In the genomic region with DNA sequence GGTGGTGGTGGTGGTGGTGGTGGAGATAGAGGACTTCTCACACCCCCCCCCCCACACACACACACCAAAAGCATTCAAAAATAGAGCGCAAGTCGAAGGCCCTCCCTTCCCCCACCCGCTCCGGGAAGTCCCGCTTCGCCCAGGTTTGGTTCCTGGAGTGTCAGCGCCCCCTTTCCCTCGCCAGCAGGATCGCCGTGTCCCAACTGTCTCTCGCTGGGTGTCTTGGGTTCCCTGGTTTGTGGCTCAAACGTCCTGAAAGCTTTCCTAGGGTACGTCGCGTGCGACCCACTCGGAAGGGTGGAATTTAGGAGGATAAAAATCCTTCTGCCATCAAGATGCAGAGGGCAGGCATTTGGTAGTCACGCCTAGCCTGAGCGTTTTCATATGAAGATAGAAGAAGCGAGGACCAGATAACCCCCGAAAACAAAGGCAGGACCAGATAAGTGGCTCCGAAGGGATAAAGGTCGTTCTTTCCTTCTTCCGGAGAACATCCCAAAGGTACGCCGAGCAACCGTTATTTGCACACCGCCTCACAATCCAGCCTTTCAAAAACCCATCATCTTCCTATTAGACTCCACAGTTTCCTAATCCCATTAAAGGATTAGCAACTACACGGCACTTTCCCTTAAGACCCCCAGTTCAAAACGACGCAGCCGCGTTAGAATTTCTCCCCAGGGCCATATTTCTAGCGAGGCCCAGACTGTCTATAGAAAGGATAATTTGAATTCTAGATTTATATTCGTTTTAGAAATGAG, we compare ENCODE assay signal across 8 mouse cellular contexts. TPM values are rescaled to one million over a fixed set of nuclear protein-coding genes. Genes with fewer than 3 reads are reported as not detected.
DNase-seq lines count a peak whose midpoint lies in the region; ATAC-seq and TF ChIP-seq lines count a peak whose summit lies in the region.

No protein-coding gene starts in this region.

- H3K27me3 ChIP-seq in cerebellum, adult 2 months (ENCODE audit: control insufficient read depth, insufficient read depth, low read length): peaks cover 20% of the 10 kb centered on the region; the same call in 1 of the 2 replicates
- peaks cover 19% of the 10 kb centered on the region for H3K27me3 ChIP-seq in embryonic facial prominence, embryonic 14.5 days (replicated peaks; ENCODE audit: control insufficient read depth, insufficient read depth, low read length)
- peaks cover 89% of the 10 kb centered on the region for H3K27me3 ChIP-seq in heart, embryonic 13.5 days (replicated peaks)
- peaks cover 75% of the 10 kb centered on the region for H3K27me3 ChIP-seq in kidney, embryonic 16.5 days (ENCODE audit: insufficient read depth, low read length)
- peaks cover 2% of the 10 kb centered on the region; the same call in 1 of the 2 replicates for H3K27me3 ChIP-seq in splenic B cell, adult 2 months (ENCODE audit: control insufficient read depth, insufficient read depth, low read length, poor library complexity, severe bottlenecking)

- peak overlapping the region; percentile 63 for H3K4me2 ChIP-seq in embryonic facial prominence, embryonic 14.5 days (ENCODE audit: low read depth, low read length)
- peak overlapping the region; percentile 92 for H3K4me2 ChIP-seq in heart, embryonic 13.5 days
- H3K4me2 ChIP-seq in kidney, embryonic 16.5 days (replicated peaks; ENCODE audit: low read depth, low read length): peak overlapping the region; percentile 50

- no peak overlapping the region for H3K4me3 ChIP-seq in cerebellum, adult 2 months (replicated peaks; ENCODE audit: insufficient read depth, low read depth, low read length)
- H3K4me3 ChIP-seq in embryonic facial prominence, embryonic 14.5 days (ENCODE audit: low read depth, low read length): peak overlapping the region; percentile 62
- H3K4me3 ChIP-seq in heart, embryonic 13.5 days: peak overlapping the region; percentile 62
- peak overlapping the region; percentile 57 for H3K4me3 ChIP-seq in kidney, embryonic 16.5 days (ENCODE audit: low read length)

- peaks cover 3% of the 10 kb centered on the region; the same call in 1 of the 2 replicates for H3K4me1 ChIP-seq in cerebellum, adult 2 months (ENCODE audit: control insufficient read depth, insufficient read depth, low read length)
- H3K4me1 ChIP-seq in embryonic facial prominence, embryonic 14.5 days (ENCODE audit: control insufficient read depth, insufficient read depth, low read length): peaks cover 19% of the 10 kb centered on the region
- peaks cover 60% of the 10 kb centered on the region for H3K4me1 ChIP-seq in heart, embryonic 13.5 days
- H3K4me1 ChIP-seq in kidney, embryonic 16.5 days (ENCODE audit: insufficient read depth, low read length): peaks cover 41% of the 10 kb centered on the region

- TF ChIP-seq POLR2A in cerebellum, adult 2 months (IDR thresholded peaks at IDR 0.05; ENCODE audit: borderline replicate concordance, insufficient read depth, low read length): no peak

- H3K27ac ChIP-seq in cerebellum, adult 2 months (ENCODE audit: insufficient read depth, low read length): no peak overlapping the region
- peak overlapping the region; percentile 99 for H3K27ac ChIP-seq in embryonic facial prominence, embryonic 14.5 days (replicated peaks; ENCODE audit: low read depth, low read length)
- peak overlapping the region; percentile 69 for H3K27ac ChIP-seq in heart, embryonic 13.5 days (replicated peaks)
- H3K27ac ChIP-seq in kidney, embryonic 16.5 days (ENCODE audit: low read length): peak overlapping the region; percentile 62

- 3% methylated on average over 35 of the region's 35 CpGs for WGBS in cerebellum, adult 2 months
- WGBS in embryonic facial prominence, embryonic 14.5 days: under 1% methylated on average over 35 of the region's 35 CpGs
- WGBS in heart, embryonic 13.5 days: under 1% methylated on average over 35 of the region's 35 CpGs
- under 1% methylated on average over 35 of the region's 35 CpGs for WGBS in kidney, embryonic 16.5 days

- peak overlapping the region; percentile 98 for H3K9ac ChIP-seq in embryonic facial prominence, embryonic 14.5 days (ENCODE audit: low read depth, low read length)
- peak overlapping the region; percentile 68 for H3K9ac ChIP-seq in heart, embryonic 13.5 days
- peak overlapping the region; percentile 33 for H3K9ac ChIP-seq in kidney, embryonic 16.5 days (replicated peaks; ENCODE audit: low read length)

- peak; percentile 22; the same call in 1 of the 2 replicates for TF ChIP-seq CTCF in cerebellum, adult 2 months (IDR thresholded peaks at IDR 0.05; ENCODE audit: borderline replicate concordance, insufficient read depth, low read depth, low read length)

- H3K9me3 ChIP-seq in embryonic facial prominence, embryonic 14.5 days (ENCODE audit: control insufficient read depth, low read length): no peaks in the 10 kb centered on the region
- no peaks in the 10 kb centered on the region for H3K9me3 ChIP-seq in heart, embryonic 13.5 days
- H3K9me3 ChIP-seq in kidney, embryonic 16.5 days (ENCODE audit: low read length): no peaks in the 10 kb centered on the region

- H3K36me3 ChIP-seq in embryonic facial prominence, embryonic 14.5 days (ENCODE audit: control insufficient read depth, insufficient read depth, low read length): no peaks in the 10 kb centered on the region
- H3K36me3 ChIP-seq in heart, embryonic 13.5 days: no peaks in the 10 kb centered on the region
- H3K36me3 ChIP-seq in kidney, embryonic 16.5 days (ENCODE audit: insufficient read depth, low read length): no peaks in the 10 kb centered on the region
- no peaks in the 10 kb centered on the region for H3K36me3 ChIP-seq in splenic B cell, adult 2 months (ENCODE audit: control insufficient read depth, insufficient read depth, low read length, poor library complexity, severe bottlenecking)

- peak in 1 of 2 experiments; percentile 32 for DNase-seq in cerebellum, adult 2 months
- DNase-seq in cerebellum, adult 11 months: no peak
- DNase-seq in R1 (ENCODE audit: low read depth, low spot score): peak; percentile 58
- DNase-seq in embryonic facial prominence, embryonic 14.5 days (ENCODE audit: low spot score): peak; percentile 94
- DNase-seq in lung, postnatal 14 days: peak; percentile 83
- peak; percentile 40 for DNase-seq in splenic B cell, adult 2 months (ENCODE audit: low read depth, low spot score)

- peak; percentile 28; the same call in 1 of the 2 replicates for ATAC-seq in embryonic facial prominence, embryonic 14.5 days (ENCODE audit: low read depth)
- ATAC-seq in heart, embryonic 13.5 days (ENCODE audit: extremely low read depth, insufficient number of reproducible peaks, low FRiP score, low TSS enrichment): no peak
- ATAC-seq in kidney, embryonic 16.5 days (ENCODE audit: low FRiP score, low TSS enrichment): no peak

RNA-seq across cellular contexts. Expression of gene Pdgfra, which starts 0.8 kb away (rescaled TPM):
- polyA plus RNA-seq in cerebellum, adult 2 months (2012; rRNA removed): 8.6 and 9.0 TPM in 2 replicates
- 81.3 and 100 TPM in 2 replicates for polyA plus RNA-seq in embryonic facial prominence, embryonic 14.5 days (2014; fragmentation: Nextera tagmentation; extraction: Ambion mirVana)
- polyA plus RNA-seq in heart, embryonic 13.5 days (2015; fragmentation: Nextera tagmentation; extraction: Ambion mirVana): 16.6 and 20.7 TPM in 2 replicates
- polyA plus RNA-seq in kidney, embryonic 16.5 days (2015; fragmentation: Nextera tagmentation; extraction: Ambion mirVana): 47.1 and 47.9 TPM in 2 replicates

Comparison
In these comparisons a context has a peak if more than half of its experiments do, and no peak if none do; other contexts are left out.
1. H3K9ac ChIP-seq: peak in every context shown above with its lines; median percentile 98 in embryonic facial prominence, embryonic 14.5 days; 68 in heart, embryonic 13.5 days; 33 in kidney, embryonic 16.5 days.